Mouse (Mus musculus) natural killer cell, adult 2 months (primary cell): Measurements from ENCODE around the gene Wbp2nl.
"Not testable (repeated sequence)": the region's sequence is repeated elsewhere in the genome, so short reads cannot be mapped to it uniquely, and the experiment has no call there.

Source experiments
- DNase-seq, 2 experiments: peaks; one replicate each; pipeline ENCODE4 v3.0.0; 2022; ENCODE audit warnings: low spot score in 2 of 2

Wbp2nl gene

DNA sequence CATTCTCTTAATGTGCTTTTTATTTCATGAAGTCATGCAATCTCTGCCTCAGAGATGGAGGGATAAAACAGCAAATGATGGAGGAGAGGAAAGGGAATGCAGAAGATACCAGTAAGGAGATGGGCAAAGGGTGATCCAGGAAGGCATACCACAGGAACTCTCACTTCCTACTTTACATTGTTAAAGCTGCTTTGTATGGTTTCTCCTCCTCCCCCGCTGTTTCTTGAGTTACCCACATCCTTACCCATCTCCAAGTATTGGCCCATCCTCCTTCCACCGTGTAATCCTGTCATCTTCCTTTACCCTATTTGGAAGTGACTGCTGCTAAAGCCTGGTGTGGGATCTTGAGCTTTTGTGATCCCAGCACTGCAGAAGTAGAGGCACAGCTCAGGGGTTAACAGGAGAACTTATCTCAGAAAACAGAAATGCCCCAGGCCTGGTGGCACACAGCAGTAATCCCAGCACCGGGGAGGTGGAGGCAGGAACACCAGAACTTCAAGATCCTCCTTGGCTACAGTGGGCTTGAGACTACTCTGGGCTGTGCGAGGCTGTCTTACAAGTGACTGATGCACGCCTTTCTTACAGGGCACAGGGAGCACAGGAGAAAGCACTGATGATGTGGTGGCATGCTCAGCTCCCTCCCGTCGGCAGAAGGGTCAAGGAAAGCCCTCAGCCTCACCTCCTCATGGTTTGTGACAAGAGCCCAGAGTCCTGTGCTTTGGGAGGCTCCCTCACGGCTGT is 49.7 kb downstream of the Wbp2nl start:
- no peak for DNase-seq

DNA sequence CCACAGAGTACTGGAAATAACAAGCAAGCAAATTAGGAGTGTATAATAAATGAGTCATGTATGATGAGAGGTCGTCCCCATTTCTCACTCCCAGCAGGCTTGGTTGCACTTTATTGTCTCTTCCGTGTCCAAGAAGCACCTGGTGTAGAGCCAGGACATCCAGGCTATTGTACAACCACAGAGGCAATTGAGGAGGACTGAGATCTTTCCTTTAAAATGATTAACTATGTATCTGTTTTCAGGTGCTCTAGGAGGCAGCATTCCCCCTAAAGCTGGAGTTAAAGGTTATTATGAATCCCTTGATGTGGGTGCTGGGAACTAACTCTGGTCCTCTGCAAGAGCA is 50.2 kb downstream of the Wbp2nl start:
- DNase-seq: no peak

DNA sequence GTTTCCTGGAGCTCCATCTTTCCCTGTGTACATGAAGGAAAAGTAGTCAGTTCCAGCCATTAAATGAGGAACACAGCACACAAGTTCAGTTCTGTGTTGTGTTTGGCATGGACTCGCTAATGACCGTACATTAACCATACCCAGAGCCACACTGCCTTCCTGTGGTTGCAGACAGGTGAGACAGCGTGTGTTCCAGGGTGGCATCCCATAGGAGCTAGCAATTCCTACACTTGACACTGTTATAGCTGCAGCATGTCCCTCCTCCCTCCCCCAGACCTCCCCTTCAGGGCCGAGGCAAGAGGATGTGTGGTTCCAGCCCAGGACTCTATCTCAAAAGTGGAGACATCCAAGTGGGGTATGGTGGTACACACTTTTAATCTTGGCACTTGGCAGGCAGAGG is 51.6 kb downstream of the Wbp2nl start:
- no peak for DNase-seq

DNA sequence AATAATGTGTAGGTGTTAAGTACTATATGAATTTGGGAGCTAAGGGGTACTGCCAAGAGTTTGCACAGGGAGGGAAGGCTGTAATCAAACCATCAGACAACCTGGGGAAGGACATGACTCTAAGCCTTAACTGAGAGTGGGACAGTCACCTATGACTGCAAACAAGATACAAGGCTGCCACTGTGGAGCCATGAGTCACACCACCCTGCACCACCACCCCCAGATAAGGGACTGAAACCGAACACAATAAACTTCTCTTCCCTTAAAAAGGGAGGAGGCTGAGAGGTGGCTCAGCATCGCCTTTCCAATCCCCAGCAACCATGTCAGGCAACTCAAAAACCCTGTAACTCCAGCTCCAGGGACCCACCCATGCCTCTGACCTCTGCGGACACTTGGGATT is 52.7 kb downstream of the Wbp2nl start:
- no peak for DNase-seq

DNA sequence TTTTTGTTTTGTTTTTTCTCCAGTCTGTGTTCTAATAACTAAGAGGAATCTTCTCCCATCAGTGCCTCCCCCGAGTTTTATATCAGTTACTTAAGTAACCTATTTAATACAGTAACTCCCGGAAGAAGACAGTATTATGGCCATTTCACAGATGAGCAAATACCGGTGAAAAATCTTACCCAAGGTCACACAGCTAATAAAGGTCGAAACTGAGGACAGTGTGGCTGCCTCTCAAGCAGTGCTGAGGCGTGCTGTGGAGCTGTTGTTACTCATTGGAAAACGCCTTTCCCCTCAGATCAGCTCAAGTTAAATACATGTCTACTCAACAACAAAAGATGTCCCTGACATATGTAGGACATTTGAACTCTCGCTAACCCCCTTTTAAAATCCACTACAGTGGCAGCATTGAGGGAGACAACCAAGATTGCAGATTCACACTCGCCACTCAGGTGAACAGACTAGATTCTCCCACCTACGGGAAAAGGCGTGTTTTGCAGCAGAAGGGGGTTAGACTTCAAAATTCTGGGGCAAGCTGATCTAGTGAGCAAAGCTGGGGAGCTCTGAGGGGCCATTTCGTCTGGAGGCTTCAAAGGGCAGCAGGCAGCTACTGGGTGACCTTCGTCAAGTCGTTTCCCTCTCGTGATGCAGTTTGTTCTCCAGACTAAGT is 54.5 kb downstream of the Wbp2nl start:
- DNase-seq: no peak

DNA sequence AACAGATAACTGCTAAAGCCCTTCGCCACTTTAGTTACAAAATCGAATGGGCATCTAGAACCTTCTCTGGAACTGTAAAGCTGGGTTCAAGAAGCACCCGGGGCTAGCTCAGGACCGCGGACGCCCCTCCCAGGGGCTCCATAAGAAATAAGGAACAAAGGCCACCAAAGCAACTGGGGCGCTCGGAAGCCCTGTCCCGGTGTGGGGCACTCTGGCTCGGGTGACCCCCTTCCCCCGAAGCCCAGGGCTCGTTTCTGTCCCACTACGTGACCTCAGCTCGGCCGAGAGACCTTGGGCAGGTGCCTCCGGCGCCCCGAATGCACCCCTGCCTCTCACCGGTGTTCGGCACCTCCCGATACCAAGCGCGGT is 55.0 kb downstream of the Wbp2nl start:
- no peak for DNase-seq

DNA sequence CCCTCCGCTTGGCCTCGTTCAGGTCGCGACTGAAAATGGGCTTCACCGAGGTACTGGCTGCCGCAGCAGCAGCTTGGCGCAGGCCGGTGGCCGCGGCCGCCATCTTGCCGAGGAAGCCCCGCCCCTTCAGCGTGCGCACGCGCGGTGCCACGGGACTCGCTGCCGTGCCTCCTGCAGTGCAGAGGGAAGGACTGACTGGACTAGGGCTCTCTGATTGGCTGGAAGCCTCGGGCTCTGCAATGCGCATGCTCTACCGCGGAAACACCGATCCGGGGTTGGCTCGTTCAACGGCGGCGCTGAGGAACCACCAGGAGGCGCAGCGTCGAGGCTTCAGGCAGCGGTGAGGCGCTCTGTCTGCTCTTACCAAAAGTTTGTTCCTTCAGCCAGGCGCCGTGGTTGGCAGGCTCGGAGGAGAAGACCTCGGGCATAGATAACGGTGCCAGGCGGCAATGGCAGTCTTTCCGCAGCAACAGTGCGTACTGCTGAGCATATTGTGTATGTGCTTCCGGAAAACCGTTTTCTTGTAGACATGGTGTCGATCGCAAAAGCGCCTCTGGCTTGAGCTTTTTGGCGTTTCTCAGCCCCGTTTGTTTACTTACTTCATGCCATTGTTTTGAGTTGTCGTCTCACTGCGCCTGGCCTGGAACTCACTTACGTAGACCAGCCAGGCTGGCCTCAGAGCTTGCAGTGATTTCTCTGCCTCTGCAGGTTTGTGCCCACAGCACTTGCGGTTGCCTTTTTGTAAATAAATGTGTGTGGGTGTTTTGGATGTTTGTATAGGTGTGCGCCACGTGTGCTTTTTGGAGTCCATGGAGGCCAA is 55.6 kb downstream of the Wbp2nl start, which contains the start of gene Ndufa6:
Gene Ndufa6 (minus strand): TSS at position 197 of the 820 bp plus-strand sequence.
- peak; percentile 95 to 97 for DNase-seq

DNA sequence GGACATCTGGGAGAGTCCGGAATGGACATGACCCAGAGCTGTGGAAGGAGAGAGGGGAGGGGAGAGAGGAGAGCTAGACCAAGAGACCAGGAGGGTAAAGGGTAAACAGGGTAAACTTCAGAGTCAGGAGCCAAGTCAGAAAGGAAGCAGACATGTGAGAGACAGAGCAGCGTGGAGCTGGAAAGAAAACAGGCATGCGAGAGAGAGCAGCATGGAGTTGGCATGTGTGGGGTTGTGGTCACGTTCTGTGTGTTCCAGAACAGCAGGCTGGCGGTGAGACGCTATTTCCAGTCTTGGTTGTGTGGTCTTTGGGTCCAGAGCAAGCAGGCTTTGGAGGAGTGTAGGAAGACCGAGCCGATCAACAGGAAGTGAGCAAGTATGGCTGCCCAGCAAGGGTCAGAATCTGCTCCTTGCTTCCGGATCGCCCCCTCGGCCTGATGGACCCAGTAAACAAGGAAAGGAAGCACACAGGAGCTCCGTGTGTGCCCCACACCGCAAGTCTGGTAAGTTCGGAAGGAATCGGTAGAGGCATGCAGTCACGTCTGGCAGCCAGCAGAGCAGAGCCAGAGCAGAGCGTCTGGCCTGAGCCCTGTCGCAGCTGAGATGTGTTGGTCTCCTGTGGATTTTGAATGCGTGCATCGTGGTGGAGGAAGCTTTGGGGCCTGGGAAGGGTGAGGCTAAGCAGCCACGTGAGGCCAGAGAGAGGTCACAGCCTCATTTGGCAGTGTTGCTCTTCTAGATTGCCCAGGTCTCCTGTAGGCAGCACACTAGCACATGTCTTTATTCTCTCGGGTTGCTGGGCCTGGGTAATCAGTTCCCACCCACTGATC is 59.9 kb downstream of the Wbp2nl start:
- no peak for DNase-seq

DNA sequence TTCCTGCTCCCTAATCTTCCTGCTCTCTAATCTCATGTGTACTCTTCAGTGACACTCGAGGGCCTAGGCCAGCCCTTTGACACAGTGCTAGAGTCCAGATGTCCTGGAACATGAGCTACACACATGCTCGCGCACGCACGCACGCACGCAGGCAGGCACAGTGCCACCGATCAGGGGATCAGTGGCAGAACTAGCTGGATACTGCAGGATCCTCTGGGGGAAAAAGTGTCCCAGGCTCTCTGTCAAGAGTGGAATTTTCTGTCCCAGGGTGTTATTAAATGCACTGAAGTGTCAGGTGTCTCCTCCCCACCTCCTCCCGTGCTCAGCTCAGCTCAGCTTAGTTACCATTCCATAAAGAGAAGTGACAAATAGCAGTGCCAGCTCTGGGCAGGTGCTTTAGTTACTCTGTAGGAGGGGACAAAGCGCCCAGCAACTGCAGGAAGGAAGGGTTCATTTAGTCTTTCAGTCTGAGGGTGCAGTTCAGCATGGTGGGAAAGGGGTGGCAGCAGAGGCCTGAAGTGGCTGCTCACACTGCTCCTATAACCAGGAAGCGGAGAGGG is 62.8 kb downstream of the Wbp2nl start:
- no peak for DNase-seq

DNA sequence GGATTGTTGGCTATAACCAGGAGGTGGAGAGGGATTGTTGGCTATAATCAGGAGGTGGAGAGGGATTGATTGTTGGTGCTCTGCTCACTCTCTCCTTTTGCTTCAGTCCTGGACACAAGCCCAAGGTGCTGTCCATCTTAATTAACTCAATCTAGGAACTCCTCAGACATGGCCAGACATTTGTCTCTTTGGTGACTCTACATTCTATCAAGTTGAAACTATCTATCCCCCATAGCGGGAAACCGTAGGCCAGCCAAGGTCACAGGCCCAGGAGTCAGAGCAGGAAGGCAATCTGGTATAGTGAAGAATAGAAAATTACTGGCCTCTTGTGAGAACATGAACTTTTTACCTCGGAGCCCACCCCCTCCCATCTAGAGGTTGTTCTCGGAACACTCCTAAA is 63.5 kb downstream of the Wbp2nl start:
- DNase-seq: no peak

DNA sequence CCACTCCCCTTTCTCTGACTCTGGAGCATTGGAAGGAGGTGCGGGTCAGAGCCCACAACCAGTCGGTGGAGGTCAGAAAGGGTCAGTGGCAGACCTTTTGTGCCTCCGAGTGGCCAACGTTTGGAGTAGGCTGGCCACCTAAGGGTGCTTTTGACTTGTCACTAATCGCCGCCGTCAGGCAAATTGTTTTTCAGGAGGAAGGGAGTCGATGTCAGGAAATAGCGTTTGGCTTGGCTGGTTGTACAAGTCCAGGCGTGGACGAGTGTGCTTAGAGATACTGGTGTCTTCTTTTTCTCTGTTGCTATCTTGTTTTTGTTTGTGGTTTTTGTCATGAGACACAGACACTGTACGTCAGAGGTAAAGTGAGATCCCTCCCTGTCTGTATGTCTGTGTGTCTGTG is 65.0 kb downstream of the Wbp2nl start:
- not testable (repeated sequence) for DNase-seq
